In genomic region chr17:10097691-10098090, GRCm38 (mm10) we compare ENCODE assay signal across 32 mouse cellular contexts.
DNase-seq lines count a peak whose midpoint lies in the region; ATAC-seq and TF ChIP-seq lines count a peak whose summit lies in the region.
"Had no signal": no experiment of that assay in that cellular context is flagged by ENCODE, and none has a peak within 500 bp of the region (broad histone marks: within the 10 kb centered on the region; RNA-seq: fewer than 3 reads in every experiment).

No protein-coding gene starts in this region.

- no peak overlapping the region for H3K4me3 ChIP-seq in forebrain, postnatal 0 days (ENCODE audit: low read depth, low read length)
- H3K4me3 ChIP-seq in forebrain, embryonic 10.5 days: no peak overlapping the region
- H3K4me3 ChIP-seq in left cerebral cortex, adult 2 months: no peak overlapping the region
- H3K4me3 ChIP-seq in myocyte: no peak overlapping the region
- H3K4me3 ChIP-seq: embryonic facial prominence, embryonic 12.5 days; hindbrain, embryonic 10.5 days; hindbrain, embryonic 15.5 days; kidney, embryonic 15.5 days; stomach, embryonic 15.5 days had no signal

- no peaks in the 10 kb centered on the region for H3K9me3 ChIP-seq in forebrain, postnatal 0 days (ENCODE audit: low read length)
- no peaks in the 10 kb centered on the region for H3K9me3 ChIP-seq in forebrain, embryonic 10.5 days
- H3K9me3 ChIP-seq: embryonic facial prominence, embryonic 12.5 days; hindbrain, embryonic 10.5 days; hindbrain, embryonic 15.5 days; kidney, embryonic 15.5 days; stomach, embryonic 15.5 days had no signal

- no peak for TF ChIP-seq POLR2A in myocyte (IDR thresholded peaks at IDR 0.05; ENCODE audit: insufficient read length, low read depth)

- H3K27ac ChIP-seq in forebrain, postnatal 0 days (ENCODE audit: low read depth, low read length): peak overlapping the region; percentile 54
- H3K27ac ChIP-seq in forebrain, embryonic 10.5 days: no peak overlapping the region
- peak overlapping the region; percentile 18; the same call in 1 of the 2 replicates for H3K27ac ChIP-seq in left cerebral cortex, adult 2 months
- H3K27ac ChIP-seq: embryonic facial prominence, embryonic 12.5 days; hindbrain, embryonic 10.5 days; hindbrain, embryonic 15.5 days; kidney, embryonic 15.5 days; liver, embryonic 14.5 days; macrophage; stomach, embryonic 15.5 days had no signal

- no peak overlapping the region for H3ac ChIP-seq in myocyte (ENCODE audit: control insufficient read depth, insufficient read length)

- H3K36me3 ChIP-seq in forebrain, postnatal 0 days (ENCODE audit: insufficient read depth): no peaks in the 10 kb centered on the region
- H3K36me3 ChIP-seq in forebrain, embryonic 10.5 days (replicated peaks): no peaks in the 10 kb centered on the region
- H3K36me3 ChIP-seq in myocyte (ENCODE audit: control insufficient read depth, insufficient read depth): no peaks in the 10 kb centered on the region
- H3K36me3 ChIP-seq: embryonic facial prominence, embryonic 12.5 days; hindbrain, embryonic 10.5 days; hindbrain, embryonic 15.5 days; kidney, embryonic 15.5 days; stomach, embryonic 15.5 days had no signal

- H3K4me2 ChIP-seq in forebrain, postnatal 0 days (ENCODE audit: low read depth): no peak overlapping the region
- peak overlapping the region; percentile 38 for H3K4me2 ChIP-seq in myocyte (ENCODE audit: low read depth)
- H3K4me2 ChIP-seq: embryonic facial prominence, embryonic 12.5 days; hindbrain, embryonic 15.5 days; kidney, embryonic 15.5 days; stomach, embryonic 15.5 days had no signal

- intact Hi-C loops in left cerebral cortex, adult 2 months (cut with DNase I): loop anchor here (10.0 kb wide), 1 partner anchor 333 kb away; no protein-coding TSS in a partner anchor
- intact Hi-C loops in left cerebral cortex, postnatal 36 days (cut with DNase I): no loop called here

- peaks cover 16% of the 10 kb centered on the region for H3K4me1 ChIP-seq in forebrain, postnatal 0 days (ENCODE audit: insufficient read depth)
- no peaks in the 10 kb centered on the region for H3K4me1 ChIP-seq in forebrain, embryonic 10.5 days
- H3K4me1 ChIP-seq: embryonic facial prominence, embryonic 12.5 days had no signal

- no peak overlapping the region for H3K9ac ChIP-seq in forebrain, postnatal 0 days
- H3K9ac ChIP-seq: embryonic facial prominence, embryonic 12.5 days; hindbrain, embryonic 15.5 days; kidney, embryonic 15.5 days; liver, embryonic 14.5 days; stomach, embryonic 15.5 days had no signal

- peak; percentile 27; the same call in 1 of the 2 replicates for ATAC-seq in forebrain, postnatal 0 days
- ATAC-seq in activated CD4-positive, CD25-positive, alpha-beta regulatory T cell, adult 4 months: no peak
- ATAC-seq: CD4-positive, CD25-positive, alpha-beta regulatory T cell, adult 4 months; inflammation-experienced regulatory T-cells, adult 6 months had no signal

- DNase-seq in forebrain, postnatal 0 days: peak; percentile 50
- DNase-seq in forebrain, embryonic 10.5 days (ENCODE audit: extremely low spot score, low spot score): no peak
- DNase-seq in left cerebral cortex, adult 2 months (ENCODE audit: extremely low spot score in 1 of 2, low spot score in 2 of 2): no peak
- DNase-seq in left cerebral cortex, postnatal 36 days (ENCODE audit: low spot score in 2 of 2): no peak
- DNase-seq in brain, adult 2 months (ENCODE audit: low read depth, low spot score): peak; percentile 55
- DNase-seq: adrenal gland, adult 2 months; adrenal gland, postnatal 36 days; cerebellum, adult 11 months; cerebellum, adult 9-10 months; cerebellum, postnatal 36 days; embryo, embryonic 11 days; gastrocnemius, postnatal 10 days; heart, postnatal 14 days; kidney, adult 18-20 months; kidney, postnatal 25 days; liver; lung, adult 2 months; lung, postnatal 10 days; retina, postnatal 1 day; right cerebral cortex, postnatal 14 days; thymus, postnatal 14 days had no signal

- no peaks in the 10 kb centered on the region for H3K27me3 ChIP-seq in forebrain, postnatal 0 days (ENCODE audit: insufficient read depth, low read length)
- H3K27me3 ChIP-seq in forebrain, embryonic 10.5 days (ENCODE audit: poor library complexity, severe bottlenecking): no peaks in the 10 kb centered on the region
- no peaks in the 10 kb centered on the region for H3K27me3 ChIP-seq in myocyte (ENCODE audit: control insufficient read depth, insufficient read depth, insufficient read length)
- H3K27me3 ChIP-seq: embryonic facial prominence, embryonic 12.5 days; hindbrain, embryonic 15.5 days; kidney, embryonic 15.5 days; stomach, embryonic 15.5 days had no signal

- H3K79me2 ChIP-seq in myocyte (ENCODE audit: control insufficient read depth, insufficient read depth): no peaks in the 10 kb centered on the region

- no peak for TF ChIP-seq CTCF in forebrain, postnatal 0 days (IDR thresholded peaks at IDR 0.05; ENCODE audit: low read depth)
- TF ChIP-seq CTCF in left cerebral cortex, adult 2 months (IDR thresholded peaks at IDR 0.05): no peak

TF ChIP-seq in myocyte, 11 proteins besides CTCF, POLR2A, EP300 and RAD21:
- no peak for TF ChIP-seq MYOG (IDR thresholded peaks at IDR 0.05; ENCODE audit: control insufficient read depth in 1 of 3, insufficient read depth in 1 of 3, insufficient read length in 2 of 3, low read depth in 2 of 3)
- peak; percentile 77 for TF ChIP-seq CEBPB (IDR thresholded peaks at IDR 0.05; ENCODE audit: insufficient read depth, poor library complexity, severe bottlenecking)
TF ChIP-seq in myocyte: peak in this region for 1.

Comparison
In these comparisons a context has a peak if more than half of its experiments do, and no peak if none do; other contexts are left out.
1. DNase-seq: peak in forebrain, postnatal 0 days (single experiment) and brain, adult 2 months (single experiment); none in forebrain, embryonic 10.5 days (single experiment), left cerebral cortex, adult 2 months (0 of 2) and left cerebral cortex, postnatal 36 days (0 of 2).